Mouse (Mus musculus): ENCODE data around the gene Gpatch8. TPM values are rescaled to one million over a fixed set of nuclear protein-coding genes. Genes with fewer than 3 reads are reported as not detected.

Gene Gpatch8
- total and polyA plus RNA-seq, 3 experiments: 11.5 to 24.7 (median 16.6) TPM

DNA sequence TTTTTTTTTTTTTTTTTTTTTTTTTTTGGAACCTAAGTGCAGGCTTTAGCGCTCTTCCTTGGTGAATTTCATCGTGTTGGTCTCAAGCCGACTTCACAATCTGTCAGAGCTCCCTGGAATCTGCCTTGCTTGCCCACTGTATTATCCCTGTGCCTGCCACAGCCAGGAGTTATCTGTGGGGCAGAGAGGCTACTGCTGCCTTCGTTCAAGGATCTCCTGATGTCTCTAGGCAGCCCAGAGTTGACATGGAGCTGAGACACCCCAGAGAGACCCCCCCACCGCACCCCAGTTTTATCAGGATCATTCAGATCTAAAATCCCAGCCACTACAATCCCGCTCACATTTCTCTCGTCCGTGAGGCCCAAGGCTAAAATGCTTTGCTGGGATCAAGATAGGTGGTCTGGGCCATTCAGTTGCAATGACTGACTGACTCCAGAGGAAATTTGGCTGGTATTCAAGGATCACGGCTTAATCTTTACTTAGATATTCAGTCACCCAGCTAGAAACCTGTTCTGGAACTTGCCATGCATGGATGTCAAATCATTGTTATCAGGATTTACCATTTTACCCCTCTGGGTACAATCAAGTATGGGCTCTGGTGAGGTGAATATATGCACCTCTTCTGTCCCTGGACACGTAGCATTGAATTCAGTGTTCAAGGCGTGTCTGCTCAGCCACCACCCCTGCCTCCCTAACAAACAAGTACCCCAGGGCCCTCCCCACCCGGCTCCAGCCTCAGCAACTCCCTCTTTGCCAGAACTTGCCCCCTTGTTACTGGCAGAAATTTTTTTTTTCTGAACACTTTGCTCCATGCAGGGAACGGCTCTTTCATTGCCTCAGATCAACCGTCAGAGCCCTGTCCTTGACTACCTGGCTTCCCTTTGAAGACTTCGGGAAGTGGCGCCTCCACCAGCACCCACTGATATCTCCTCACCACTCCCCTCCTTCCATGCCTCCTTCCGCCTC is 106.9 kb downstream of the Gpatch8 start:
- Histone ChIP-seq H3K9ac (ENCODE audit: insufficient read depth, low read depth) (no peak overlapping the region), H3K36me3 (replicated peaks in 1 of 2; ENCODE audit: control insufficient read depth in 1 of 2, insufficient read depth in 1 of 2, low read length in 1 of 2) (no peaks in the 10 kb centered on the region), H3K4me2 (ENCODE audit: insufficient read depth, low read depth, poor library complexity, severe bottlenecking) (no peak overlapping the region), H3K4me3 (replicated peaks in 1 of 3; ENCODE audit: low read depth in 2 of 3, low read length in 2 of 3, poor library complexity in 1 of 3) (no peak overlapping the region), H3K27ac (ENCODE audit: insufficient read depth, low read depth) (no peak overlapping the region), H3K79me2 (replicated peaks; ENCODE audit: control insufficient read depth, extremely low read depth, insufficient read depth, poor library complexity, severe bottlenecking) (no peaks in the 10 kb centered on the region), H3K27me3 (replicated peaks) (peaks cover 63% of the 10 kb centered on the region), H3K9me3 (replicated peaks; ENCODE audit: low read length) (peaks cover 17% of the 10 kb centered on the region), H3K4me1 (ENCODE audit: control insufficient read depth in 1 of 2, insufficient read depth in 2 of 2) (no peaks in the 10 kb centered on the region)
- in situ Hi-C loops (cut with MboI; ENCODE audit: low pct_ligation_motif_present, low pct_unique_long_range_greater_than_20kb, low sequenced_read_pairs) (no loop called here), dilution Hi-C loops (cut with MboI; ENCODE audit: extremely low pct_ligation_motif_present, extremely low pct_unique_long_range_greater_than_20kb, low sequenced_read_pairs) (no loop called here)
- DNase-seq (ENCODE audit: extremely low read depth): no peak
- no peak for TF ChIP-seq ZKSCAN1 (IDR thresholded peaks at IDR 0.05; ENCODE audit: borderline replicate concordance, low read depth, low read length)
- no peak for TF ChIP-seq POLR2A (IDR thresholded peaks at IDR 0.05; ENCODE audit: low read depth, low read length)
- no peak for TF ChIP-seq RAD21 (IDR thresholded peaks at IDR 0.05; ENCODE audit: low read depth, low read length)
- no peak for TF ChIP-seq USF2 (conservative IDR thresholded peaks at IDR 0.05; ENCODE audit: low read depth, low read length)
- no peak for TF ChIP-seq PAX5 (IDR thresholded peaks at IDR 0.05; ENCODE audit: low read length)
- no peak for TF ChIP-seq CHD2 (IDR thresholded peaks at IDR 0.05; ENCODE audit: low read length)
- no peak for TF ChIP-seq SMC3 (IDR thresholded peaks at IDR 0.05; ENCODE audit: low read depth, low read length)
- TF ChIP-seq ZC3H11A (IDR thresholded peaks at IDR 0.05; ENCODE audit: low read depth, low read length): no peak
- no peak for TF ChIP-seq KAT2A (IDR thresholded peaks at IDR 0.05; ENCODE audit: insufficient replicate concordance, low read length)
- no peak for TF ChIP-seq JUND (conservative IDR thresholded peaks at IDR 0.05; ENCODE audit: low read depth, low read length)

DNA sequence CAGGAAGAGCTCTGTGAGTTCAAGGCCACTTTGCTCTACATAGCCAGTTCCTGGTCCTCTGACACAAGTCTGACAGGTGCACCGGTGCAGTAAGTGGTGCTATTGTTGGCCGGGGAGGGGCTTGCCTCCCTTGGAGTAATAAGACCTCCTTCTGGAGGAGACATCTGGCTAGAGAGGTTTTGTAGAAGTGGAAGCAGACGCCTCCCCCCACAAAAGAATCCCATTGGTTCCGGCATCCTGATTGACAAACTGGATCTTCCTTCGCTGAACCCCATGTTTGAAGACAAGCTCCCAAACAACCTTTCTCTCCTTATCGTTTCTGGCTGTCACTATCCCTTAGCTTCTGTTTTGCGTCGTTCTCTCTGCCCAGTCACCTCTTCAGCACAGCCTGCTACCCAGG is 107.9 kb downstream of the Gpatch8 start:
- Histone ChIP-seq H3K4me2 (ENCODE audit: insufficient read depth, low read depth, poor library complexity, severe bottlenecking) (no peak overlapping the region), H3K27ac (ENCODE audit: insufficient read depth, low read depth) (no peak overlapping the region), H3K36me3 (replicated peaks in 1 of 2; ENCODE audit: control insufficient read depth in 1 of 2, insufficient read depth in 1 of 2, low read length in 1 of 2) (no peaks in the 10 kb centered on the region), H3K4me3 (replicated peaks in 1 of 3; ENCODE audit: low read depth in 2 of 3, low read length in 2 of 3, poor library complexity in 1 of 3) (no peak overlapping the region), H3K9ac (ENCODE audit: insufficient read depth, low read depth) (no peak overlapping the region), H3K9me3 (replicated peaks; ENCODE audit: low read length) (peaks cover 17% of the 10 kb centered on the region), H3K27me3 (replicated peaks) (peaks cover 69% of the 10 kb centered on the region), H3K4me1 (ENCODE audit: control insufficient read depth in 1 of 2, insufficient read depth in 2 of 2) (no peaks in the 10 kb centered on the region), H3K79me2 (replicated peaks; ENCODE audit: control insufficient read depth, extremely low read depth, insufficient read depth, poor library complexity, severe bottlenecking) (no peaks in the 10 kb centered on the region)
- in situ Hi-C loops (cut with MboI; ENCODE audit: low pct_ligation_motif_present, low pct_unique_long_range_greater_than_20kb, low sequenced_read_pairs) (no loop called here), dilution Hi-C loops (cut with MboI; ENCODE audit: extremely low pct_ligation_motif_present, extremely low pct_unique_long_range_greater_than_20kb, low sequenced_read_pairs) (no loop called here)
- no peak for TF ChIP-seq ELF1 (IDR thresholded peaks at IDR 0.05; ENCODE audit: low read depth, low read length)
- TF ChIP-seq UBTF (IDR thresholded peaks at IDR 0.05; ENCODE audit: low read depth, low read length): no peak
- no peak for TF ChIP-seq HCFC1 (IDR thresholded peaks at IDR 0.05; ENCODE audit: low read depth, low read length)
- TF ChIP-seq MAZ (IDR thresholded peaks at IDR 0.05; ENCODE audit: low read depth, low read length): no peak
- TF ChIP-seq CHD1 (IDR thresholded peaks at IDR 0.05; ENCODE audit: low read depth, low read length): no peak
- no peak for TF ChIP-seq MXI1 (IDR thresholded peaks at IDR 0.05; ENCODE audit: low read depth, low read length)
- no peak for TF ChIP-seq GABPA (IDR thresholded peaks at IDR 0.05; ENCODE audit: insufficient replicate concordance, low read depth, low read length)
- TF ChIP-seq CTCF (conservative IDR thresholded peaks at IDR 0.05 in 1 of 2, IDR thresholded peaks at IDR 0.05 in 1 of 2; ENCODE audit: low read depth in 2 of 2, low read length in 2 of 2): no peak
- TF ChIP-seq SIN3A (IDR thresholded peaks at IDR 0.05; ENCODE audit: low read length): no peak
- no peak for DNase-seq (ENCODE audit: extremely low read depth)

Data from CH12.LX (cell line).